Mouse (Mus musculus) spleen, adult 18-20 months (tissue): ENCODE results near the gene Elane.

Source experiments
- DNase-seq, 2 experiments: peaks; one replicate each; pipeline ENCODE4 v3.0.0; 2022; ENCODE audit warnings: mixed read lengths in 2 of 2

Elane gene

GRCm38 (mm10) chr10:79916081-79916480 lies 30.0 kb downstream of the Elane start:
- no peak for DNase-seq

DNA sequence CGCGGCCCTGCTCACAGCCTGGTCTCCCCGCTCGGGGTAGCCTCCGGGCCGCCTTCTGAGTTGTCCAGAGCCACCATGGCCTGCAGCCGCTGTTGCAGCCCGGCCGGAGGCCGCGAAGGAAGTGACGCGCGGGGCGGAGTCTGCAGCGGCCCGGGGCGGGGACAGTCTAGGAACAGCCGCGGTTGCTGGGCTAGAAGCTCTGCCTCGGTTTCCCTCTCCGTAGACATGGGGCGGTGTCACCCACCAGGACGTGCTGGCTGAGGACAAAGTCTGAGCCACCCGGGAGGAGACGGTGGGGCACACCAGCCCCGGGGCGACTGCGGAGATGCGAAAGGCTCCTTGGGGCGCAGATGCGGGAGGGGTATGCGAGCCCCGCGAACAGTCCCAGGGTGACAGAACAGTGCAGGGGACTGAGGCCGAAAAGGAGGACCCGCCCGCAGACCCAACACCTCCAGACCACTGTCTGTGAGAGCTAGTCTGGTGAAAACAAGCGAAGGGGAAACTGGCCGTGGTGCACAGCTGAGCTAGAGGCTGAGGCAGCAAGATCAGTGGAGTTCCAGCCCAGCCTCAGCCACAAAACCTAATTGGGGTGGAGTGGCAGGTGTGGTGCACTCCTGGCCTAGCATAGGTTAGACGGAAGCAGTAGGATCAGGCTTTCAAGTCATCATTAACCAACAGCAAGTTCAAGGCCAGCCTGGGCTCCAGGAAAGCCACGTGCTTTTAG lies 30.9 kb downstream of the Elane start, which contains the start of gene Kiss1r:
Gene Kiss1r (plus strand): TSS at position 164 of the 724 bp plus-strand sequence.
- peak; percentile 78 to 92 for DNase-seq

DNA sequence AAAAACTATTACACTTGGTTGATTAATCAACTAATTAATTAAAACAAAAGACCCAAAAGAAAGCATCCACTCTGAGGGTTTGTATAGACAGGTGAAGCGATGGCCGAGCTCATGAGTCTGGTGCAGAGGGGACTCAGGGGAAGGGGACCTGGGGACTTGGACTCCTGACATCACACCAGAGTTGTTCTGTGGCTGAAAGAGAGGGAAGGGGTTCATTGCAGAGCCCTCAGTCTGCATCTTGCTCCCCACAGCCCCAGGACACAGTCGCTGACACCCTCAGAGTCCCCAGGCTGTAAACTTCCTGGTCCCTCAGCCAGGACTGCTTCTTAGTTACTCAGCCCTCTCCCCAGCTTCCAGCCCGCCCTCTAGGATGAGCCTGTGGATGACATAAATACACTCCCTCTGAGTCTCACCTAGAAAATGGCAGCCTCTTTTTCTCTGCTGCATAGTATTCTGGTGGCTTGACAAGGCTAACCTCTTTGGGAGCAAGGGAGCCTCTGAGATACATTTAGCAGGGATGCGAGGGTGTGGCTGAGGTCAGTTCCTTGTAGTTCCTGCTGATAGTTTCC lies 31.6 kb downstream of the Elane start:
- no peak for DNase-seq

DNA sequence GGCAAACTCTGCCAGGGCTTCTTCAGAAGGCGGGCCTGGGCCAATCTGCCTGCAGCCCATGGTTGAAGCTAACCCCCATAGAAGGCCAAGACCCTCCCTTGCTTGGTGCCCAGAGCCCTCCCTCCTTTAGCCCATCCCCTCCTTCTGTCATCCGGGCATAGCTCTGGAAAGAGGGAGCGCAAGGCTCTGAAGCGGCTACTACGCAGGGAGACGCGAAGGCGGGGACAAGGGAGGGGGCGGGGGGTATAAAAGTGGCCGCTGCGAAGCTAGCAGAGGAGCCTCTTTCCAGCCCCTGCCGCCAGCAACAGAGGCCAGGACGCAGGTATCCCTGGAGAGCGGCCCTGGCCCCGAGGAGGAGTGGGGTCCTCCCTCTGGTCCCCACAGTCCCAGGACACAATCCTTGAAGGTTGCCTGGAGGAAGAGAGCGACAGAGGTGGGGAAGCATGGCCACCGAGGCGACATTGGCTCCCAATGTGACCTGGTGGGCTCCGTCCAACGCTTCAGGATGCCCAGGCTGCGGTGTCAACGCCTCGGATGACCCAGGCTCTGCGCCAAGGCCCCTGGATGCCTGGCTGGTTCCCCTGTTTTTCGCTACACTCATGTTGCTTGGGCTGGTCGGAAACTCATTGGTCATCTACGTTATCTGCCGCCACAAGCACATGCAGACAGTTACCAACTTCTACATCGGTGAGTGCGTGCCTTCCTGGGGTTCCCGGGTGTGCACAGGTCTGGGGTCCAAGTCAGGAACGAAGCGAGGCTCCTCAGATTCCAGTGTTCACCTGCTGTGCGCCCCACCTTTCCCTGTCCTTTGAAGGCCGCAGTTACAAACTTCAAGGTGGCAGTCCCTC lies 32.4 kb downstream of the Elane start:
- DNase-seq = no peak

GRCm38 (mm10) chr10:79919251-79919849 lies 33.3 kb downstream of the Elane start:
- DNase-seq = no peak

DNA sequence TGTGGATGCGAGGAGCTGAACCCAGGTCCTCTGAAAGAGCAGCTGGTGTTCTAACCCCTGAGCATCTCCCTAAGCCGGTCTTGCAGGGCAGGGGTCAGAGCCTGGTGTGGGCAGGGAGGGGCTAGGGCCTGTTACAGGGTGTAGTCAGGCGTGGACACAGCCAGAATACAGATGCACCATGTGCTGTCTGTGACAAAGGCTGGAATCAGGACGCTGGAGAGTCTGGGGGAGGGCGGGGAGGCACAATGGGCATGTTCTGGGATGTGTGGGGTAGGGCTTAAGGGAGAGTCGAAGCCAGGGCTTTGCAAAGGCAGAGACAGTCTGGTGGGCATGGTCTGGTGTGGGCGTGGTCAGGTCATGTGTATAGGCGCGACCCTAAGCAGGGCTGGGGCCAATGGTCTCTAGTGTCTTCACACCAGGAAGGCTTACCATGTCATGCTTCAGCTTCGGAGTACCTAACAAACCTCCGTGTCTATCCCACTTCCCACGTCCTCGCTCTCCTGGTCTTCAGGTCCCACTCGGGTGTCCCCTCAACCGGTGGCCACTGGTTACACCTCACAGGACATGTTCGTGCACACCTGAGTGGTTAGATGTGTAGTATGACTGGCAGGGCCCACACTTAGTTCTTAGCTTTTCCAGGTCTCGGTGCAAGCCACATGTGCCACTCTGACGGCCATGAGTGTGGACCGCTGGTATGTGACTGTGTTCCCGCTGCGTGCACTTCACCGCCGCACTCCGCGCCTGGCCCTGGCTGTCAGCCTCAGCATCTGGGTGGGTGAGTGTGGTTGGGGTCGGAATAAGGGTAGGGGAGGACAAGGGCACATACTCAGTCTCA lies 34.2 kb downstream of the Elane start:
- no peak for DNase-seq

DNA sequence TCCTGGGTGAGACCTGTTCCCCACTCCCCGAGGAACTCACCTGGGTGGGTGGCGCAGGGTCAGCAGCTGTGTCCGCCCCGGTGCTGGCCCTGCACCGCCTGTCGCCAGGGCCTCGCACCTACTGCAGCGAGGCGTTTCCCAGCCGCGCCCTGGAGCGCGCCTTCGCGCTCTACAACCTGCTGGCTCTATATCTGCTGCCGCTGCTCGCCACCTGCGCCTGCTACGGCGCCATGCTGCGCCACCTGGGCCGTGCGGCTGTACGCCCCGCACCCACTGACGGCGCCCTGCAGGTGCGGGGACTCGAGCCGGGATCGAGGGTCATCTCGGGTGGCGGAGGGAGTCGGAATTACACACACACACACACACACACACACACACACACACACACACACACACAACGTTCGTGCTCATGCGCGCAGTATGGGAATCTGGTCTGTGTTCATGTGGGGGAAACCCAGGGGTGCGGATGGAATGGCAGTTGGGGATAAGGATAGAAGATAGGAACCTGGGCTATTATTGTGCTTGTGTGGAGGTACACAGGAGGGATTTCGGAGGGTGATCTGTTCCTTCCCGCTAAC lies 35.0 kb downstream of the Elane start, which contains the start of gene R3hdm4:
Gene R3hdm4 (minus strand): TSS at position 251 of the 578 bp plus-strand sequence.
- DNase-seq = no peak

DNA sequence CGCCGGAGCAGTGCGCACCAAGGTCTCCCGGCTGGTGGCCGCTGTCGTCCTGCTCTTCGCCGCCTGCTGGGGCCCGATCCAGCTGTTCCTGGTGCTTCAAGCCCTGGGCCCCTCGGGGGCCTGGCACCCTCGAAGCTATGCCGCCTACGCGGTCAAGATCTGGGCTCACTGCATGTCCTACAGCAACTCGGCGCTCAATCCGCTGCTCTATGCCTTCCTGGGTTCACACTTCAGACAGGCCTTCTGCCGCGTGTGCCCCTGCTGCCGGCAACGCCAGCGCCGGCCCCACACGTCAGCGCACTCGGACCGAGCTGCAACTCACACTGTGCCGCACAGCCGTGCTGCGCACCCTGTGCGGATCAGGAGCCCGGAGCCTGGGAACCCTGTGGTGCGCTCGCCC lies 35.5 kb downstream of the Elane start:
- no peak for DNase-seq

DNA sequence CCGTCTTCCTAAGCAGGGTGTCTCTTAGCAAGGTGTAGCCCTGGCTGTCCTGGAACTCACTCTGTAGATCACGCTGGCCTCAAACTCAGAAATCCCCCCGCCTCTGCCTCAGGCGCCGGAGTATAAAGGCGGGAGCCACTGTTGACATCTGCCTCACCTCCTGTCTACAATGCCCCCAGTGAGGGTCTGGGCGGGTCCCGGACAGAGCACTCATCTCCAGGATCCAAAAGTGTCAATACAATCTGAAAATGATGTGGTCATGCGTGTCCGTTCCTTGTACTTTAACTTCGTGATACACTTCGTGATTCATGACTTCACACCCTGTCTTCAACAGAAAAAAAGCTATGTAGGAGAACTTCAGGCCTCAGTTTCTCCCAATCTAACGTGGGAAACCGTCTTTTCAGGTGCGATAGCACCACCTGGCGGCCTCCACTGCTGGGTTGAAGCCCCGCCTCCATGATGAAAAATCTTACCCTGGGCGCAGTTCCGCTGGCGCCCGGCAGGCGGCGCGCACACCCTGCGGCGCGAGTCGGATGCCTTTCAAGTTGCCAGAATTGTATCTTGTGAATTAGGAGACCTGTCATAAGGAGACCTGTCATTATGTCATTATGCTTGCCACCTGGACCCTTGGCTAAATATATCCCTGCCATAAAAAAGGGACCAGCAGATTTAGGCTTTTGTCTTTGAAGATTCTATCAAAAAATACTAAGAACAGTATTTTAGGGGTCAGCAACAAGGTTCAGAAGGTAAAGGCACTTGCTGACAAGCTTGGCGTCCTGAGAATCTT lies 39.1 kb downstream of the Elane start:
- DNase-seq = peak; percentile 85 to 97

DNA sequence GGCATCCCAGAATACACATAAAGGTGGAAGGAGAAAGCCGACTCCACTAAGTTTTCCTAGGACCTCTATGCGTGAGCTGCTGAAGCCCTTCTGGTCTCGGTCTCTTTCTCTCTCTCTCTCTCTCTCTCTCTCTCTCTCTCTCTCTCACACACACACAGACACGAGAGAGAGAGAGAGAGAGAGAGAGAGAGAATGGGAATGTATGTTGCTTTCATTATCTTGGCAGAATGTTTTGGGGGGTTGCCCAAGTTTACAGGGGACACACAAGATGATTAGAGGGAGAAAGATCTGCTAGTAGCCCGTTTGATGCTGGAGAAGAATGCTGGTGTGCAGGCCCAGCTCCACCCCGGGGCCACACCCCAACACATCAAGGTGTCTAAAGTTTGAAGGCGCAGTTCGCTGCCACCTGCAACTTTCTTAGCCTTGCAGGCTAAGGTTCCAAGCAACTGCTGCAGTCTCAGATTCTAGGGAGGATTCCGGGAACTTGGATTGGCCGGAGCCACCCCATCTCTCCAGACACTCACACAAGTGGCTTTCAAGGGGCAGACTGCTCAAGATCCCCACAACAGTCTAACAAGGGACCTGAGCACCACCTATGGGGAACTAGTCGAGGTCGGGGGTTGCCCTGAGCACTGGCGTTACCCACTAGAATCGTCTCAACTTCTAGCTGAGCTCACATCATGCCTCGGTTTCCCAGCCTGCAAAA lies 39.9 kb downstream of the Elane start:
- DNase-seq = peak in 1 of 2 experiments; percentile 44

DNA sequence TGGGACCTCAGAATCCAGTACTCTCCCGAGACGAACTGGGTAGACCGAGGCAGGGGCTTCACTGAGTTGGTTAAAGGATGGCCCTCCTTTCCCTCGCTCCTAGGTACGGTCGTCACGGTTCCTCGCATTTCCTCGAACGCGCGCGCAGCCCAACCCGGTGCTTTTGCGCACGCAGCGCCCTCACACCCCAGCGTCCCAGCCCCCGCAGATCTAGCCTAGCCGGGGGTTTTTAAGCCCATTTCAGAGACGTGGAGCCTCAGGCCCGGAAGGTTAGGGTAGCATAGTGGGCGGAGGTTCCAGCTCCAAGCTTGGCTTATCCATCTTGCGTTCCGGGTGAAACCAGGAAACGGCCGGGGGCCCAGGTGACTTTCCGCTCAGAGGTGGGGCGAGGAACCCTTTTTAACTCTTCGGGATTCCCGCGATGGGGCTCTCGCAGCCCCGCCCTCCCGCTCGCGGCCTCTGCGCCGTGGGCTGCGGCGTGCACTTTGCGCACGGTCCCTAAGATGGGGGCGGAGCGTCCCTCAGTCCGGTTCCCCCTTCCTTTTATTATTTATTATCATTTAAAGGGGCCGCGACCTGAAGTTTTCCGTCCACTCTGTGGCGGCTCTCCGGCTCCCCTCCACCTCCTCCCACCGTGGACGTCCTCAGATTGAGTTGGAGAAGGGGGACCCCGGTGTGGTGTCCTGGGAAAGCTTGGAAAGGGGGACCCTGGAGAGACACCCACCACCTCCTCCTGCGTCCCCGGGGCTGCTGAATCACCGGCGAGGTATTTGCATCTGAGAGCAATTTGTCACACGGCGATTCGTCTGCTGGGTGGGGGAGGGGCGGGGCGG lies 40.7 kb downstream of the Elane start, which contains the start of gene Arid3a:
Gene Arid3a (plus strand): TSS at position 553 of the 833 bp plus-strand sequence.
- DNase-seq = peak; percentile 81 to 90

DNA sequence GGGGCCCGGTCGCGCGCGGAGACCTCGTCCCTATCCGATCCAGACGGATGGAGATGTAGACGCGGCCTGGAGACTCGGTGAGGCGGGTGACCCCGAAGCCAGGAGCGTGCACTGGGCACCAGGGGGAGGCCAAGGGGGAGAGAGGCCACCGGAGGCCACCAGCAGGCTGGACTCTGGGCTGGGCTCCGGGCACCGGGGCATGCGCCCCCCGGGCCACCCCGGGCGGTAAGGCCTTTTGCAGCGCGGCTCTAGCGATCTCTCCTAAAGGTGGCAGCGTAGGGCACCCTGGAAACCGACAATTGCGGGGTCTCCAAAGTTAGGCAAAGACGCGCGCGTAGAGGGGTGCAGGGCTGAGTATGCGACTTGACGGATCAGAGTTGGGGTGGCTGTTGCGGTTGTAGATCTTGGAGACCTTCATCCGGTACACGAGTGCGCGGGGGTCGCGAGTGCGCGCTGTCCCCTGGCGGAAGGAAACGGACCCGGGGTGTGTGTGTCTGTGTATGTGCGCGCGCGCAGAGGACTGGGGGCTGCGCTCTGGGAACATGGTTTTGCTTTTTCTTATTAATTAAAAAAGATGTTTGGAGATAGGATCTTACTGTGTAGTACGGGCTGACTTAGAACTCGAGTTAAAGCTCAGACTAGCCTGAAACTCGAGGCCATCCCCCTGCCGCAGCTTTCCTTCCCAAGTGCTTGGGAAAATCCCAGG lies 41.4 kb downstream of the Elane start:
- peak; percentile 54 to 67 for DNase-seq

GRCm38 (mm10) chr10:79928030-79928694 lies 42.1 kb downstream of the Elane start:
- DNase-seq = peak in 1 of 2 experiments; percentile 42

- no peak for DNase-seq
Measured at GRCm38 (mm10) chr10:79928907-79929701, 43.1 kb downstream of the Elane start.

- DNase-seq = no peak
Measured at GRCm38 (mm10) chr10:79929967-79930825, 44.1 kb downstream of the Elane start.

DNA sequence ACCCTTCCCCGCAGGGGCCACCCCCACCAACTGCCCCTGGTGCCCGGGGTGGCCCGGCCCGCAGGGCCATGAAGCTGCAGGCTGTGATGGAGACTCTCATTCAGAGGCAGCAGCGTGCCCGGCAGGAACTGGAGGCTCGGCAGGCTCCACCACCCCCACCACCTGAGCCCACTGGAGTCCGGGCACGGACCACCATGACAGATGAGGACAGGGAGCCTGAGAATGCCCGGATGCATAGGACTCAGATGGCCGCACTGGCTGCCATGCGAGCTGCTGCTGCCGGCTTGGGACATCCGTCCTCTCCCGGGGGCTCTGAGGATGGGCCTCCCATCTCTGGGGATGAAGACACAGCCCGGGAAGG lies 44.8 kb downstream of the Elane start:
- DNase-seq = no peak
